Comparison of ENCODE assay signal across 17 mouse cellular contexts in genomic region chr1:191268797-191269647, GRCm38 (mm10). TPM values are rescaled to one million over a fixed set of nuclear protein-coding genes. Genes with fewer than 3 reads are reported as not detected.
A peak's percentile ranks its signal among the peaks of the same experiment; 100 is the strongest.
DNase-seq lines count a peak whose midpoint lies in the region; ATAC-seq and TF ChIP-seq lines count a peak whose summit lies in the region.
"Had no signal": no experiment of that assay in that cellular context is flagged by ENCODE, and none has a peak within 500 bp of the region (broad histone marks: within the 10 kb centered on the region; RNA-seq: fewer than 3 reads in every experiment).

No protein-coding gene starts in this region.

- peak; percentile 20; the same call in 1 of the 2 replicates for ATAC-seq in liver, embryonic 16.5 days (ENCODE audit: low read depth)
- ATAC-seq in liver, embryonic 12.5 days, result no peak
- ATAC-seq: hindbrain, embryonic 16.5 days; intestine, postnatal 0 days; midbrain, embryonic 13.5 days had no signal

- no peak overlapping the region for H3K4me2 ChIP-seq in liver, embryonic 16.5 days (ENCODE audit: low read depth, low read length)
- H3K4me2 ChIP-seq in liver, embryonic 12.5 days, result no peak overlapping the region
- H3K4me2 ChIP-seq: embryonic facial prominence, embryonic 13.5 days; midbrain, embryonic 13.5 days; neural tube, embryonic 15.5 days had no signal

- H3K27me3 ChIP-seq in heart, embryonic 10.5 days (ENCODE audit: insufficient read depth, poor library complexity, severe bottlenecking), result 0 out of 2 replicates have a peak, but pooled peaks cover 5% of the 10 kb centered on the region
- H3K27me3 ChIP-seq in liver, embryonic 16.5 days (ENCODE audit: control insufficient read depth, insufficient read depth, low read depth, low read length), result no peaks in the 10 kb centered on the region
- peaks cover 36% of the 10 kb centered on the region for H3K27me3 ChIP-seq in liver, embryonic 12.5 days (replicated peaks)
- H3K27me3 ChIP-seq: embryonic facial prominence, embryonic 13.5 days; midbrain, embryonic 13.5 days; neural tube, embryonic 15.5 days had no signal

- no peaks in the 10 kb centered on the region for H3K36me3 ChIP-seq in heart, embryonic 10.5 days
- no peaks in the 10 kb centered on the region for H3K36me3 ChIP-seq in liver, embryonic 16.5 days (ENCODE audit: control insufficient read depth, insufficient read depth)
- H3K36me3 ChIP-seq in liver, embryonic 12.5 days, result no peaks in the 10 kb centered on the region
- no peaks in the 10 kb centered on the region for H3K36me3 ChIP-seq in macrophage (ENCODE audit: inconsistent target)
- H3K36me3 ChIP-seq: embryonic facial prominence, embryonic 13.5 days; midbrain, embryonic 13.5 days; neural tube, embryonic 15.5 days had no signal

- no peak overlapping the region for H3K4me3 ChIP-seq in heart, embryonic 10.5 days
- no peak overlapping the region for H3K4me3 ChIP-seq in liver, embryonic 16.5 days (ENCODE audit: low read depth, low read length)
- no peak overlapping the region for H3K4me3 ChIP-seq in liver, embryonic 12.5 days
- H3K4me3 ChIP-seq in bone marrow macrophage, adult 2 months (ENCODE audit: insufficient read depth, low read length), result no peak overlapping the region
- peak overlapping the region; percentile 12; the same call in 1 of the 2 replicates for H3K4me3 ChIP-seq in macrophage (ENCODE audit: inconsistent target)
- H3K4me3 ChIP-seq: embryonic facial prominence, embryonic 13.5 days; midbrain, embryonic 13.5 days; neural tube, embryonic 15.5 days had no signal

- no peak for DNase-seq in heart, embryonic 10.5 days (ENCODE audit: low spot score)
- DNase-seq in heart, adult 9 months (ENCODE audit: low spot score in 2 of 2), result no peak
- DNase-seq in adrenal gland, adult 18-20 months (ENCODE audit: low spot score in 2 of 2), result no peak
- DNase-seq: adrenal gland, postnatal 10 days; cerebellum, adult 9-11 months; lung, postnatal 14 days; thymus, postnatal 36 days had no signal

- TF ChIP-seq POLR2A in bone marrow macrophage, adult 2 months (IDR thresholded peaks at IDR 0.05; ENCODE audit: borderline replicate concordance, low read depth, low read length), result no peak

- no peak overlapping the region for H3K9ac ChIP-seq in liver, embryonic 16.5 days (ENCODE audit: low read depth, low read length)
- H3K9ac ChIP-seq in liver, embryonic 12.5 days, result no peak overlapping the region
- H3K9ac ChIP-seq: embryonic facial prominence, embryonic 13.5 days; liver, embryonic 14.5 days; midbrain, embryonic 13.5 days; neural tube, embryonic 15.5 days had no signal

- H3K4me1 ChIP-seq in heart, embryonic 10.5 days, result peaks cover 35% of the 10 kb centered on the region
- H3K4me1 ChIP-seq in liver, embryonic 16.5 days (ENCODE audit: control insufficient read depth, low read depth, low read length), result peaks cover 2% of the 10 kb centered on the region; the same call in 1 of the 2 replicates
- H3K4me1 ChIP-seq in liver, embryonic 12.5 days, result no peaks in the 10 kb centered on the region
- H3K4me1 ChIP-seq in bone marrow macrophage, adult 2 months (ENCODE audit: control insufficient read depth, insufficient read depth, low read length), result peaks cover 80% of the 10 kb centered on the region
- H3K4me1 ChIP-seq: midbrain, embryonic 13.5 days had no signal

- TF ChIP-seq CTCF in bone marrow macrophage, adult 2 months (IDR thresholded peaks at IDR 0.05; ENCODE audit: low read depth, low read length), result no peak

- peak overlapping the region; percentile 84 for H3K27ac ChIP-seq in heart, embryonic 10.5 days
- H3K27ac ChIP-seq in liver, embryonic 16.5 days (ENCODE audit: low read length), result peak overlapping the region; percentile 14; the same call in 1 of the 2 replicates
- no peak overlapping the region for H3K27ac ChIP-seq in liver, embryonic 12.5 days
- peak overlapping the region; percentile 96 for H3K27ac ChIP-seq in bone marrow macrophage, adult 2 months (ENCODE audit: insufficient read depth, low read depth, low read length)
- peak overlapping the region; percentile 98 for H3K27ac ChIP-seq in macrophage
- H3K27ac ChIP-seq: embryonic facial prominence, embryonic 13.5 days; liver, embryonic 14.5 days; midbrain, embryonic 13.5 days; neural tube, embryonic 15.5 days had no signal

- H3K79me2 ChIP-seq in macrophage (ENCODE audit: inconsistent target), result peaks cover 40% of the 10 kb centered on the region

- no peaks in the 10 kb centered on the region for H3K9me3 ChIP-seq in heart, embryonic 10.5 days
- no peaks in the 10 kb centered on the region for H3K9me3 ChIP-seq in liver, embryonic 16.5 days (replicated peaks; ENCODE audit: control insufficient read depth, low read length)
- H3K9me3 ChIP-seq in liver, embryonic 12.5 days (replicated peaks), result no peaks in the 10 kb centered on the region
- H3K9me3 ChIP-seq: embryonic facial prominence, embryonic 13.5 days; midbrain, embryonic 13.5 days; neural tube, embryonic 15.5 days had no signal

- 38% methylated on average over 5 of the region's 5 CpGs for WGBS in heart, embryonic 10.5 days
- 33% methylated on average over 5 of the region's 5 CpGs for WGBS in liver, embryonic 16.5 days (ENCODE audit: insufficient replicate concordance)
- 30% methylated on average over 5 of the region's 5 CpGs for WGBS in liver, embryonic 12.5 days (ENCODE audit: insufficient replicate concordance)
- WGBS in macrophage (ENCODE audit: missing documents), result 42% methylated on average over 5 of the region's 5 CpGs

RNA-seq across cellular contexts. Expression of gene Nenf, which starts 49.0 kb away (rescaled TPM):
- 78.2 and 78.6 TPM in 2 replicates for polyA plus RNA-seq in heart, embryonic 10.5 days (2016; fragmentation: Nextera tagmentation; extraction: Ambion mirVana)
- polyA plus RNA-seq in liver, embryonic 16.5 days (2015; fragmentation: Nextera tagmentation; extraction: Ambion mirVana), result 22.0 and 25.5 TPM in 2 replicates
- polyA plus RNA-seq in liver, embryonic 12.5 days (2016; fragmentation: Nextera tagmentation; extraction: Ambion mirVana), result 37.1 and 39.7 TPM in 2 replicates
- 43.9 and 46.5 TPM in 2 replicates for polyA plus RNA-seq in bone marrow macrophage, adult 2 months (2012; ENCODE audit: insufficient read depth, insufficient read length, missing spikeins)
- total RNA-seq in macrophage (2018; cell fraction: chromatin; rRNA removed), result 10 to 100 TPM in 1 of 26 experiments, 1 to 10 TPM in 14, not detected in 11; 1.4 to 13.4 (median 2.5) TPM
- total RNA-seq in macrophage (2018; cell fraction: cytosol; rRNA removed), result 10 to 100 TPM; 48.8 to 69.1 (median 56.8) TPM
- 10 to 100 TPM in 18 of 26 experiments, 1 to 10 TPM in 8; 3.8 to 23.1 (median 13.1) TPM for total RNA-seq in macrophage (2018; cell fraction: nucleus; rRNA removed)
- polyA plus RNA-seq in macrophage (2018), result 30.8 to 55.9 TPM (median 45.1 TPM) in 3 replicates
- total RNA-seq in adrenal gland, adult 18-20 months (2021), result 10 to 100 TPM; 90.4 to 91.1 TPM

RNA-seq across cellular contexts. Expression of gene Atf3, which starts 51.2 kb away (rescaled TPM):
- polyA plus RNA-seq in heart, embryonic 10.5 days (2016; fragmentation: Nextera tagmentation; extraction: Ambion mirVana), result 8.0 and 13.5 TPM in 2 replicates
- 1.5 and 1.9 TPM in 2 replicates for polyA plus RNA-seq in liver, embryonic 16.5 days (2015; fragmentation: Nextera tagmentation; extraction: Ambion mirVana)
- polyA plus RNA-seq in liver, embryonic 12.5 days (2016; fragmentation: Nextera tagmentation; extraction: Ambion mirVana), result 2.3 and 2.4 TPM in 2 replicates
- 103 and 107 TPM in 2 replicates for polyA plus RNA-seq in bone marrow macrophage, adult 2 months (2012; ENCODE audit: insufficient read depth, insufficient read length, missing spikeins)
- total RNA-seq in macrophage (2018; cell fraction: chromatin; rRNA removed), result 100 to 1,000 TPM in 22 of 26 experiments, 10 to 100 TPM in 4; 71.4 to 886 (median 177) TPM
- total RNA-seq in macrophage (2018; cell fraction: cytosol; rRNA removed), result 1,000 to 10,000 TPM in 3 of 26 experiments, 100 to 1,000 TPM in 23; 230 to 1,349 (median 405) TPM
- total RNA-seq in macrophage (2018; cell fraction: nucleus; rRNA removed), result 1,000 to 10,000 TPM in 2 of 26 experiments, 100 to 1,000 TPM in 24; 130 to 1,042 (median 343) TPM
- polyA plus RNA-seq in macrophage (2018), result 201 to 678 TPM (median 211 TPM) in 3 replicates
- 10 to 100 TPM in 1 of 2 experiments, 1 to 10 TPM in 1; 6.0 to 30.7 TPM for total RNA-seq in adrenal gland, adult 18-20 months (2021)

RNA-seq across cellular contexts. Expression of gene Tmem206, which starts 56.7 kb away (rescaled TPM):
- 17.0 and 18.8 TPM in 2 replicates for polyA plus RNA-seq in heart, embryonic 10.5 days (2016; fragmentation: Nextera tagmentation; extraction: Ambion mirVana)
- 5.9 and 6.1 TPM in 2 replicates for polyA plus RNA-seq in liver, embryonic 16.5 days (2015; fragmentation: Nextera tagmentation; extraction: Ambion mirVana)
- polyA plus RNA-seq in liver, embryonic 12.5 days (2016; fragmentation: Nextera tagmentation; extraction: Ambion mirVana), result 9.8 and 10.5 TPM in 2 replicates
- polyA plus RNA-seq in bone marrow macrophage, adult 2 months (2012; ENCODE audit: insufficient read depth, insufficient read length, missing spikeins), result 35.0 and 37.6 TPM in 2 replicates
- total RNA-seq in macrophage (2018; cell fraction: chromatin; rRNA removed), result 10 to 100 TPM in 23 of 26 experiments, 1 to 10 TPM in 3; 5.9 to 95.6 (median 32.8) TPM
- 10 to 100 TPM; 37.3 to 87.6 (median 63.9) TPM for total RNA-seq in macrophage (2018; cell fraction: cytosol; rRNA removed)
- total RNA-seq in macrophage (2018; cell fraction: nucleus; rRNA removed), result 100 to 1,000 TPM in 9 of 26 experiments, 10 to 100 TPM in 17; 18.7 to 147 (median 77.3) TPM
- polyA plus RNA-seq in macrophage (2018), result 54.6 to 94.7 TPM (median 76.4 TPM) in 3 replicates
- 1 to 10 TPM; 4.7 to 5.7 TPM for total RNA-seq in adrenal gland, adult 18-20 months (2021)
